Mouse (Mus musculus): Measurements from ENCODE around the gene Fkrp. TPM values are rescaled to one million over a fixed set of nuclear protein-coding genes. Genes with fewer than 3 reads are reported as not detected.

Gene Fkrp
- polyA plus RNA-seq (2015; fragmentation: Nextera tagmentation; extraction: Ambion mirVana) = 18.1 and 21.4 TPM in 2 replicates

- WGBS = under 1% methylated on average over 63 of the region's 64 CpGs
- H3K9me3 ChIP-seq (replicated peaks; ENCODE audit: control insufficient read depth, low read length) = no peaks in the 10 kb centered on the region
- peak within 1 kb of the TSS; percentile 97 for H3K4me2 ChIP-seq (ENCODE audit: low read depth, low read length)
- ATAC-seq (ENCODE audit: insufficient read depth, low FRiP score) = peak; percentile 80
- peak within 1 kb of the TSS; percentile 100 for H3K9ac ChIP-seq (ENCODE audit: low read length)
- H3K4me1 ChIP-seq (ENCODE audit: control insufficient read depth, insufficient read depth, low read length) = peaks cover 37% of the 10 kb centered on the region
- peak within 1 kb of the TSS; percentile 89 for H3K4me3 ChIP-seq (replicated peaks; ENCODE audit: low read length)
- H3K36me3 ChIP-seq (ENCODE audit: control insufficient read depth, insufficient read depth, low read length) = 0 out of 2 replicates have a peak, but pooled peaks cover 3% of the 10 kb centered on the region
- peaks cover 2% of the 10 kb centered on the region; the same call in 1 of the 2 replicates for H3K27me3 ChIP-seq (ENCODE audit: control insufficient read depth, insufficient read depth, low read length)
- peak within 1 kb of the TSS; percentile 95 for H3K27ac ChIP-seq (ENCODE audit: low read length)
These were observed at the start of gene Fkrp for GRCm38 (mm10) chr7:16816475-16817122. Fkrp (minus strand) TSS chr7:16816732.

GRCm38 (mm10) chr7:16859902-16860651 is 43.5 kb upstream of the Fkrp start:
- Histone ChIP-seq H3K4me1 (ENCODE audit: control insufficient read depth, insufficient read depth, low read length) (no peaks in the 10 kb centered on the region), H3K9ac (ENCODE audit: low read length) (no peak overlapping the region), H3K4me3 (replicated peaks; ENCODE audit: low read length) (no peak overlapping the region), H3K27ac (ENCODE audit: low read length) (no peak overlapping the region), H3K9me3 (replicated peaks; ENCODE audit: control insufficient read depth, low read length) (no peaks in the 10 kb centered on the region), H3K36me3 (ENCODE audit: control insufficient read depth, insufficient read depth, low read length) (peaks cover 22% of the 10 kb centered on the region), H3K27me3 (ENCODE audit: control insufficient read depth, insufficient read depth, low read length) (no peaks in the 10 kb centered on the region), H3K4me2 (ENCODE audit: low read depth, low read length) (no peak overlapping the region)
- ATAC-seq (ENCODE audit: insufficient read depth, low FRiP score) = no peak
- WGBS = 33% methylated on average over 5 of the region's 5 CpGs

- Histone ChIP-seq H3K36me3 (ENCODE audit: control insufficient read depth, insufficient read depth, low read length) (peaks cover 20% of the 10 kb centered on the region), H3K9ac (ENCODE audit: low read length) (no peak overlapping the region), H3K27ac (ENCODE audit: low read length) (no peak overlapping the region), H3K4me2 (ENCODE audit: low read depth, low read length) (no peak overlapping the region), H3K4me3 (replicated peaks; ENCODE audit: low read length) (no peak overlapping the region), H3K4me1 (ENCODE audit: control insufficient read depth, insufficient read depth, low read length) (peaks cover 6% of the 10 kb centered on the region; the same call in 1 of the 2 replicates), H3K27me3 (ENCODE audit: control insufficient read depth, insufficient read depth, low read length) (no peaks in the 10 kb centered on the region), H3K9me3 (replicated peaks; ENCODE audit: control insufficient read depth, low read length) (no peaks in the 10 kb centered on the region)
- 26% methylated on average over 17 of the region's 17 CpGs for WGBS
- ATAC-seq (ENCODE audit: insufficient read depth, low FRiP score) = no peak
These were observed 41.8 kb upstream of the Fkrp start for GRCm38 (mm10) chr7:16858336-16858735.

GRCm38 (mm10) chr7:16853302-16853831 is 36.8 kb upstream of the Fkrp start:
- 77% methylated on average over 14 of the region's 14 CpGs for WGBS
- H3K9ac ChIP-seq (ENCODE audit: low read length) = no peak overlapping the region
- H3K4me3 ChIP-seq (replicated peaks; ENCODE audit: low read length) = no peak overlapping the region
- H3K27ac ChIP-seq (ENCODE audit: low read length) = peak overlapping the region; percentile 21; the same call in 1 of the 2 replicates
- no peak overlapping the region for H3K4me2 ChIP-seq (ENCODE audit: low read depth, low read length)
- peaks cover 38% of the 10 kb centered on the region for H3K36me3 ChIP-seq (ENCODE audit: control insufficient read depth, insufficient read depth, low read length)
- peak; percentile 88 for ATAC-seq (ENCODE audit: insufficient read depth, low FRiP score)
- H3K27me3 ChIP-seq (ENCODE audit: control insufficient read depth, insufficient read depth, low read length) = no peaks in the 10 kb centered on the region
- peaks cover 6% of the 10 kb centered on the region; the same call in 1 of the 2 replicates for H3K4me1 ChIP-seq (ENCODE audit: control insufficient read depth, insufficient read depth, low read length)
- no peaks in the 10 kb centered on the region for H3K9me3 ChIP-seq (replicated peaks; ENCODE audit: control insufficient read depth, low read length)

- Histone ChIP-seq H3K4me3 (replicated peaks; ENCODE audit: low read length) (no peak overlapping the region), H3K4me2 (ENCODE audit: low read depth, low read length) (no peak overlapping the region), H3K9me3 (replicated peaks; ENCODE audit: control insufficient read depth, low read length) (no peaks in the 10 kb centered on the region), H3K36me3 (ENCODE audit: control insufficient read depth, insufficient read depth, low read length) (peaks cover 35% of the 10 kb centered on the region), H3K27me3 (ENCODE audit: control insufficient read depth, insufficient read depth, low read length) (no peaks in the 10 kb centered on the region), H3K4me1 (ENCODE audit: control insufficient read depth, insufficient read depth, low read length) (peaks cover 6% of the 10 kb centered on the region; the same call in 1 of the 2 replicates), H3K27ac (ENCODE audit: low read length) (no peak overlapping the region), H3K9ac (ENCODE audit: low read length) (no peak overlapping the region)
- ATAC-seq (ENCODE audit: insufficient read depth, low FRiP score) = no peak
- 89% methylated on average over 4 of the region's 4 CpGs for WGBS
These were observed 35.1 kb upstream of the Fkrp start for GRCm38 (mm10) chr7:16851636-16852035.

GRCm38 (mm10) chr7:16848579-16848978 is 32.0 kb upstream of the Fkrp start:
- Histone ChIP-seq H3K36me3 (ENCODE audit: control insufficient read depth, insufficient read depth, low read length) (peaks cover 21% of the 10 kb centered on the region), H3K9me3 (replicated peaks; ENCODE audit: control insufficient read depth, low read length) (no peaks in the 10 kb centered on the region), H3K4me1 (ENCODE audit: control insufficient read depth, insufficient read depth, low read length) (peaks cover 21% of the 10 kb centered on the region), H3K27ac (ENCODE audit: low read length) (no peak overlapping the region), H3K4me3 (replicated peaks; ENCODE audit: low read length) (no peak overlapping the region), H3K9ac (ENCODE audit: low read length) (no peak overlapping the region), H3K4me2 (ENCODE audit: low read depth, low read length) (no peak overlapping the region), H3K27me3 (ENCODE audit: control insufficient read depth, insufficient read depth, low read length) (no peaks in the 10 kb centered on the region)
- no peak for ATAC-seq (ENCODE audit: insufficient read depth, low FRiP score)
- 40% methylated on average over 17 of the region's 17 CpGs for WGBS

GRCm38 (mm10) chr7:16847507-16847906 is 31.0 kb upstream of the Fkrp start:
- ATAC-seq (ENCODE audit: insufficient read depth, low FRiP score) = no peak
- H3K9me3 ChIP-seq (replicated peaks; ENCODE audit: control insufficient read depth, low read length) = no peaks in the 10 kb centered on the region
- 79% methylated on average over 19 of the region's 19 CpGs for whole genome bisulfite sequencing
- no peak overlapping the region for H3K9ac ChIP-seq (ENCODE audit: low read length)
- H3K36me3 ChIP-seq (ENCODE audit: control insufficient read depth, insufficient read depth, low read length) = peaks cover 21% of the 10 kb centered on the region
- H3K4me1 ChIP-seq (ENCODE audit: control insufficient read depth, insufficient read depth, low read length) = peaks cover 21% of the 10 kb centered on the region
- no peak overlapping the region for H3K4me2 ChIP-seq (ENCODE audit: low read depth, low read length)
- H3K27ac ChIP-seq (ENCODE audit: low read length) = no peak overlapping the region
- H3K4me3 ChIP-seq (replicated peaks; ENCODE audit: low read length) = no peak overlapping the region
- no peaks in the 10 kb centered on the region for H3K27me3 ChIP-seq (ENCODE audit: control insufficient read depth, insufficient read depth, low read length)

GRCm38 (mm10) chr7:16846775-16847174 is 30.2 kb upstream of the Fkrp start:
- H3K4me3 ChIP-seq (replicated peaks; ENCODE audit: low read length) = no peak overlapping the region
- H3K9me3 ChIP-seq (replicated peaks; ENCODE audit: control insufficient read depth, low read length) = no peaks in the 10 kb centered on the region
- no peak for ATAC-seq (ENCODE audit: insufficient read depth, low FRiP score)
- no peaks in the 10 kb centered on the region for H3K27me3 ChIP-seq (ENCODE audit: control insufficient read depth, insufficient read depth, low read length)
- no peak overlapping the region for H3K9ac ChIP-seq (ENCODE audit: low read length)
- peaks cover 26% of the 10 kb centered on the region for H3K4me1 ChIP-seq (ENCODE audit: control insufficient read depth, insufficient read depth, low read length)
- no peak overlapping the region for H3K4me2 ChIP-seq (ENCODE audit: low read depth, low read length)
- 91% methylated on average over 5 of the region's 5 CpGs for WGBS
- peaks cover 18% of the 10 kb centered on the region for H3K36me3 ChIP-seq (ENCODE audit: control insufficient read depth, insufficient read depth, low read length)
- no peak overlapping the region for H3K27ac ChIP-seq (ENCODE audit: low read length)

GRCm38 (mm10) chr7:16845820-16846167 is 29.3 kb upstream of the Fkrp start:
- Histone ChIP-seq H3K4me2 (ENCODE audit: low read depth, low read length) (peak overlapping the region; percentile 94), H3K9ac (ENCODE audit: low read length) (peak overlapping the region; percentile 86), H3K27me3 (ENCODE audit: control insufficient read depth, insufficient read depth, low read length) (no peaks in the 10 kb centered on the region), H3K9me3 (replicated peaks; ENCODE audit: control insufficient read depth, low read length) (no peaks in the 10 kb centered on the region), H3K27ac (ENCODE audit: low read length) (peak overlapping the region; percentile 88), H3K4me3 (replicated peaks; ENCODE audit: low read length) (peak overlapping the region; percentile 61), H3K36me3 (ENCODE audit: control insufficient read depth, insufficient read depth, low read length) (peaks cover 18% of the 10 kb centered on the region), H3K4me1 (ENCODE audit: control insufficient read depth, insufficient read depth, low read length) (peaks cover 30% of the 10 kb centered on the region)
- WGBS = 33% methylated on average over 10 of the region's 10 CpGs
- ATAC-seq (ENCODE audit: insufficient read depth, low FRiP score) = no peak
